Mouse (Mus musculus): Measurements from ENCODE around the gene Mthfsd.

GRCm38 (mm10) chr8:121130522-121130921, 22.3 kb upstream of the Mthfsd start:
- TF ChIP-seq CTCF (IDR thresholded peaks at IDR 0.05; ENCODE audit: insufficient read depth, low read depth, low read length) (no peak), POLR2A (IDR thresholded peaks at IDR 0.05; ENCODE audit: insufficient read depth, low read depth, low read length) (no peak)
